Mouse (Mus musculus): ENCODE results near the gene Ece1.

Gene Ece1

DNA sequence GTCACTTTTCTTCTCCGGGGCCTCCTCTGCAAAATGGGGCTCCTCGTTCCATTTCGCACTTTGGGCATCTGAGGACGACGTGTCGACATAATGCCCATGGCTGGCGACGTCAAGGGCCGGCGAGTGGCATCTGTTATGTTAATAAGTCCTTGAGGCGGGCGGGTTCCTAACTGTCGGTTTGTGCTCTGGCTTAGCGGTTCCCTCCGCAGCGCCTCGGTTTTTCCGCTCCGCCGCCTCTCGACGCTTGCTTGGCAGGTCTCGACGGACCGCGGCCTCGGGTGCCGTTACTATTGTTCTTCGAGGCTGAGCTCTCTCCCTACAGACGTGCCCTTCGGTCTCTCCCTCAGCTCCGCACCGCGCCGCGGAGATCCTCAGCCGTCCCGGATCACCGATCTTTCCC is 130.9 kb downstream of the Ece1 start, which contains the start of gene Eif4g3:
TSS of gene Eif4g3 (plus strand) at position 133 of the 400 bp plus-strand sequence.
- POLR2A ChIA-PET: interaction anchor here in 3 of 4 experiments (0.7 to 3.7 kb wide), 7 partner anchors 12 to 312 kb away, joined by 3 to 18 read pairs (median 3); partner anchors contain the start of gene Ddost (in 1 of the 3)
- CTCF ChIA-PET: interaction anchor here in 2 of 4 experiments (0.6 to 1.7 kb wide), 8 partner anchors 13 to 364 kb away, joined by 3 to 5 read pairs (median 3); partner anchors contain the start of gene Hp1bp3 (in 1 of the 2)

DNA sequence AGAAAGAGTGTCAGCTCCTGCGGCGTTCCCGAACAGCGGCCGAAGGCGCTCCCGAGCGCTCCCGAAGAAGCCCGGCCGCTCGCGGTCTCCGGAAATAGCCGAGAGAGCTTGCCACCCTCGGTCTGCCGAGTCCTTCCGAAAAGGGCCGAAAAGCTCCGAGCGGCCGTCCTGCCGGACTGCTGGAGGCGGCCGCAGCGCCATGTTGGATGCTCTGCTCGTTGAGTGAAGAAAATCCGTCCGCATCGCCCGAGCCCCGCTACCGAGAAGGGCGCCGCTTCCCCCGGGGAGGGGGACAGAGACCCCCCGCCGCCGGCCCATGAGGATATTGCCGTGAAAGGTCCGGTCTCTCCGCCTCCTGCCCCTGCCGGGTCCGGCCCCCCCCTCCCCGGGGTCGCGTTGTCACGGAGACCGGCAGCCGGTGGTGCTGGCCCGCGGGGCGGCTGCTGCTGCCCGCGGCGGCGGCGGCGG is 131.3 kb downstream of the Ece1 start:
- POLR2A ChIA-PET: interaction anchor here in 3 of 4 experiments (0.8 to 3.7 kb wide), 6 partner anchors 12 to 311 kb away, joined by 3 to 18 read pairs (median 4); partner anchors contain the start of gene Ddost (in 1 of the 3)

GRCm38 (mm10) chr4:137993821-137994561 is 132.0 kb downstream of the Ece1 start:
- ChIA-PET POLR2A (interaction anchor here in 3 of 4 experiments (0.5 to 3.7 kb wide), 9 partner anchors 10 to 868 kb away, joined by 3 to 18 read pairs (median 3); partner anchors contain the start of gene Ddost (in 1 of the 3)), CTCF (interaction anchor here in 2 of 4 experiments (0.6 to 1.4 kb wide), 2 partner anchors 26 to 84 kb away, joined by 4 to 5 read pairs; no protein-coding TSS in a partner anchor)

More for the DNA sequence above, 131.3 kb downstream of the Ece1 start:
- CTCF ChIA-PET: interaction anchor here in 2 of 4 experiments (0.8 to 1.7 kb wide), 6 partner anchors 12 to 323 kb away, joined by 3 to 5 read pairs (median 4); partner anchors contain the start of gene Hp1bp3 (in 1 of the 2)

- ChIA-PET CTCF (interaction anchor here in 2 of 4 experiments (0.6 to 1.7 kb wide), 3 partner anchors 85 to 138 kb away, joined by 3 to 4 read pairs (median 4); no protein-coding TSS in a partner anchor), POLR2A (interaction anchor here (0.5 to 3.7 kb wide), 8 partner anchors 10 to 1368 kb away, joined by 3 to 18 read pairs (median 4); no protein-coding TSS in a partner anchor)
Measured at GRCm38 (mm10) chr4:137994562-137995336, 132.7 kb downstream of the Ece1 start.

DNA sequence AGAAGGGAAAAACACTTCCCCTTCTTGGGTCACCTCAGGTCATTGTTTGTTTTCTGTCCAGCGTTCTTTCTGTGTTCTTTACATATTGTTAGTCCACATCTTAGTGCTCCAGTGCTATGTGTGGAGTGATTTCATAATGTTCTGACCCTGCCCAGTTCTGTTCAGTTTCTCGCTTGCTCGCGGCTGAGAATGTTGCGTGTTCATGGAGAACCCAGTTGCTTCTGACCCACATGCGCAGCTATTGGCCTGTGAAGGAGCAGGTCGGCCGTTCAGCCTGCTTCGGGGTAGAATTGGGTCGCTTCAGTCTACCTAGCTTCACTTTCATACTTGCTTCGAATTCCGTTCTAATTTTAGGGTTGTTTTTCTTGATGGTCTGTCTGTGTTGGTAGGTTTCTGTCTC is 133.4 kb downstream of the Ece1 start:
- ChIA-PET CTCF (interaction anchor here in 1 of 4 experiments (0.7 to 1.7 kb wide), 2 partner anchors 124 to 139 kb away, joined by 3 to 4 read pairs; no protein-coding TSS in a partner anchor), POLR2A (interaction anchor here in 2 of 4 experiments (0.6 kb wide), 2 partner anchors 23 to 1367 kb away, joined by 4 to 5 read pairs; no protein-coding TSS in a partner anchor)

- CTCF ChIA-PET: interaction anchor here in 2 of 4 experiments (0.6 to 1.2 kb wide), 4 partner anchors 8 to 284 kb away, joined by 3 to 4 read pairs (median 3); no protein-coding TSS in a partner anchor
- POLR2A ChIA-PET: interaction anchor here in 1 of 4 experiments (0.6 kb wide), 1 partner anchor 8 kb away, joined by 3 read pairs; no protein-coding TSS in a partner anchor
Measured at GRCm38 (mm10) chr4:137998232-137998631, 136.2 kb downstream of the Ece1 start.

- POLR2A ChIA-PET: interaction anchor here in 2 of 4 experiments (0.5 to 0.9 kb wide), 3 partner anchors 9 to 249 kb away, joined by 3 to 4 read pairs (median 4); partner anchors contain the start of genes Kif17 (in 1 of the 2) and Sh2d5 (in 1 of the 2)
- CTCF ChIA-PET: interaction anchor here in 1 of 4 experiments (0.6 kb wide), 1 partner anchor 9 kb away, joined by 3 read pairs; no protein-coding TSS in a partner anchor
Measured at GRCm38 (mm10) chr4:138000682-138001081, 138.6 kb downstream of the Ece1 start.

GRCm38 (mm10) chr4:138003909-138004610 is 142.0 kb downstream of the Ece1 start:
- ChIA-PET CTCF (no interaction called here), POLR2A (interaction anchor here in 2 of 4 experiments (0.9 to 3.3 kb wide), 2 partner anchors 10 to 11 kb away, joined by 3 to 18 read pairs; partner anchors contain the start of gene Eif4g3 (in 1 of the 2))

- ChIA-PET POLR2A (interaction anchor here (0.6 to 3.3 kb wide), 8 partner anchors 8 to 277 kb away, joined by 3 to 18 read pairs (median 3); partner anchors contain the start of gene Eif4g3 (in 3 of the 4)), CTCF (interaction anchor here in 3 of 4 experiments (0.6 to 1.5 kb wide), 9 partner anchors 8 to 153 kb away, joined by 3 to 8 read pairs (median 3); partner anchors contain the start of gene Eif4g3 (in 1 of the 3))
Measured at GRCm38 (mm10) chr4:138005781-138006180, 143.7 kb downstream of the Ece1 start.

- CTCF ChIA-PET: interaction anchor here in 3 of 4 experiments (0.6 to 1.5 kb wide), 4 partner anchors 9 to 278 kb away, joined by 3 to 8 read pairs (median 3); no protein-coding TSS in a partner anchor
- POLR2A ChIA-PET: interaction anchor here in 2 of 4 experiments (0.6 to 0.9 kb wide), 4 partner anchors 19 to 405 kb away, joined by 3 to 4 read pairs (median 4); no protein-coding TSS in a partner anchor
Measured at GRCm38 (mm10) chr4:138006951-138007613, 145.0 kb downstream of the Ece1 start.

DNA sequence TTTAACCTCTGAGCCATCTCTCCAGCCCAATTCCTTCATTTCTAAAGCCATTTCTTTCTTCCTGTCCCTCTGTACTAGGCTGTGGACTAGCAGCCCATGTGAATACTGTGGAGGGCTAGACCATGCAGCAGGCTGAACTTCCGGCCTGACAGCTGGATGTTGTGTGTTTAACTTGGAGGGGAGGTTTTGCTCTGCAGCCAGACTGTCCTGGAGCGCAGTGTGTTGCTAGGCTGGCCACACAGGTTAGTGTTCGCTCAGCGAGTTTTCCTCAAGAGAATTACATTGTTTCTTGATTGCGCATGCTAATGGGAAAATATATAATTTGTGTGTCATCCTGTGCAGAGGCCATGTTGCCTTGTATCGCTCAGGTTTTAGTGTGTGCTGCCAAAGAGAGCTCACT is 146.6 kb downstream of the Ece1 start:
- ChIA-PET POLR2A (interaction anchor here in 1 of 4 experiments (1.0 to 1.3 kb wide), 2 partner anchors 8 to 46 kb away, joined by 3 read pairs; no protein-coding TSS in a partner anchor), CTCF (interaction anchor here in 3 of 4 experiments (0.5 to 0.7 kb wide), 3 partner anchors 53 to 1318 kb away, joined by 3 to 4 read pairs (median 3); no protein-coding TSS in a partner anchor)

DNA sequence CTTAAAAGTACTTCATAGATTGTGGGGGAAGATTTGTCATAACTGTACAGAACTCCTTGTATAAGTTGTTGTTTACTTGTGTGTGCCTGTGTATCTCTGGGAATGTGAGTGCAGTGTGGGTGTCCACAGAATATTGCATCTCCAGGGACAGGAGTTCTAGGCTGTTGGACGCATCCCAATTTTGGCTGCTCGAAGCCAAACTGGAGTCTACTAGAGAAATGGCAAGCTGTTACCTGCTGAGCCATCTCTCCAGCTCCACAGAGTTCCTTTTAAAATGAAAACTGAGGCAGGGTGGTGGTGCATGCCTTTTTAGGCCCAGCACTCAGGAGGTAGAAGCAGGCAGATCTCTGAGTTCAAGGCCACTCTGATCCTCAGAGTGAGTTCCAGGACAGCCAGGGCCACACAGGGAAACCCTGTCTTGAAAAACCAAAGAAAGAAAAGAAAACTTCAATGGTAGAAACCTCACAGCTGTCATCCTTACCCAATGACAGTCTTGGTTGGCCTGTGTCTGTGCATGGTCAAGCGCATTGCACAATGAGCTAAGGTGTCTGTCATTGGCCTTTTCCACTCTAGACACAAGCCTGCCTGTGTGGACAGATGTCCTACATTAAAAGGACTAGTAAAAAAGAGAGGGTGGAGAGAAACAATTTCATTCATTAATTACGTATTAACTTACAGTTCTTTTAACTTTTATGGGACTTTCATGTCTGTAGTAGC is 147.9 kb downstream of the Ece1 start:
- ChIA-PET CTCF (interaction anchor here in 1 of 4 experiments (0.6 to 1.2 kb wide), 2 partner anchors 98 to 1168 kb away, joined by 3 read pairs; no protein-coding TSS in a partner anchor), POLR2A (interaction anchor here in 3 of 4 experiments (0.5 to 1.3 kb wide), 5 partner anchors 9 to 1275 kb away, joined by 3 to 5 read pairs (median 3); no protein-coding TSS in a partner anchor)

DNA sequence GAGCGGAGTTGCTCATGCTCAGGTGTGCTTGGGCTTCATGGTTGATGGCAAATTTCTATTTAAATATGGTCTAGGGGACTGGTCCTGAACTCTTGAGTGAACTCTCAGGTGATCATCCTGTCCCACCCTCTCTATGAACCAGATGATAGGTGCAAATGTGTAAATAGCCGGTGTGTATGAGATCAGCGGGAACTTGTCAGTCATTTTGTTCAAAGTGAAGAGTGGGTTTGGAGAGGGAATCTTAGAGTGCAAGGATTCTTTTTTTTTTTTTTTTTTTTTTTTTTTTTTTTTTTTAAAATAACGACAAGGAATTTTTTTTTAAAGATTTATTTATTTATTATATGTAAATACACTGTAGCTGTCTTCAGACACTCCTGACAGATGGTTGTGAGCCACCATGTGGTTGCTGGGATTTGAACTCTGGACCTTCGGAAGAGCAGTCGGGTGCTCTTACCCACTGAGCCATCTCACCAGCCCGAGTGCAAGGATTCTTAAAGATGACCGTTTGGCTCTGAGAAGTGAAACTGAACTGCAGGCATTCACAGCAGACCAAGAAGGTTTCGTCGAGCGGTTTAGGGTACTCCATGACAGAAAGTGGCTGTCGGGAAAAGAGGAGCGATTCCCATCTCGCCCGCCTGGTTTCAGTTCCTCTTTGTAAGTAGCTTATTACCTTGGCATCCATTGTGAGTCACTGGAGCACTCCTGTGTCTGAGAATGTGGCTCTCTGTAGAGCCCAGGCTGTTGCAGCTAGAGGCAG is 151.9 kb downstream of the Ece1 start:
- ChIA-PET POLR2A (interaction anchor here in 2 of 4 experiments (0.6 to 1.6 kb wide), 4 partner anchors 16 to 236 kb away, joined by 3 to 4 read pairs (median 4); no protein-coding TSS in a partner anchor), CTCF (interaction anchor here in 3 of 4 experiments (0.6 to 1.6 kb wide), 7 partner anchors 13 to 178 kb away, joined by 3 to 11 read pairs (median 5); no protein-coding TSS in a partner anchor)

All from embryonic stem cell, embryonic (primary cell).